Mouse (Mus musculus): ENCODE results near the gene Otx1.

Otx1 gene

GRCm38 (mm10) chr11:22002783-22003340 is at the start of gene Otx1:
Gene Otx1, minus strand, starts transcription at chr11:22002897.
- DNase-seq, result peak; percentile 22

GRCm38 (mm10) chr11:22050864-22051263 is 48.2 kb upstream of the Otx1 start:
- DNase-seq, result no peak

GRCm38 (mm10) chr11:22039854-22040426 is 37.2 kb upstream of the Otx1 start:
- DNase-seq, result no peak

- no peak for DNase-seq
Measured at GRCm38 (mm10) chr11:22034564-22035105, 31.9 kb upstream of the Otx1 start.

- no peak for DNase-seq
Measured at GRCm38 (mm10) chr11:22033582-22033981, 30.9 kb upstream of the Otx1 start.

GRCm38 (mm10) chr11:22020602-22021001 is 17.9 kb upstream of the Otx1 start:
- no peak for DNase-seq

GRCm38 (mm10) chr11:22017444-22017843 is 14.7 kb upstream of the Otx1 start:
- no peak for DNase-seq

GRCm38 (mm10) chr11:22016341-22016740 is 13.6 kb upstream of the Otx1 start:
- no peak for DNase-seq

GRCm38 (mm10) chr11:22008817-22009216 is 6.1 kb upstream of the Otx1 start:
- DNase-seq, result no peak

- no peak for DNase-seq
Measured at GRCm38 (mm10) chr11:22008129-22008596, 5.5 kb upstream of the Otx1 start.

- no peak for DNase-seq
Measured at GRCm38 (mm10) chr11:22007781-22008110, 5.0 kb upstream of the Otx1 start.

GRCm38 (mm10) chr11:22007088-22007780 is 4.5 kb upstream of the Otx1 start:
- no peak for DNase-seq

GRCm38 (mm10) chr11:22006471-22007087 is 3.9 kb upstream of the Otx1 start:
- DNase-seq, result no peak

- no peak for DNase-seq
Measured at GRCm38 (mm10) chr11:22005281-22005870, 2.7 kb upstream of the Otx1 start.

- peak; percentile 22 for DNase-seq
Measured at GRCm38 (mm10) chr11:22004331-22004841, 1.7 kb upstream of the Otx1 start.

- peak; percentile 11 for DNase-seq
Measured at GRCm38 (mm10) chr11:22003341-22003981, 764 bp upstream of the Otx1 start.

GRCm38 (mm10) chr11:22002062-22002782 is 475 bp downstream of the Otx1 start:
- peak; percentile 20 for DNase-seq

GRCm38 (mm10) chr11:22001321-22002061 is 1.2 kb downstream of the Otx1 start:
- peak; percentile 53 for DNase-seq

- no peak for DNase-seq
Measured at GRCm38 (mm10) chr11:22000316-22001076, 2.2 kb downstream of the Otx1 start.

All from right cerebral cortex, postnatal 25 days (tissue).